Mouse (Mus musculus) cerebellum, postnatal 36 days (tissue): ENCODE measurements at regions not wholly inside any gene's neighbourhood (a gene's known extent, or its start where the extent isn't known, plus 50 kb on each side); places are given as distances from the start of the nearest gene placed in this dataset.

Experiments
- DNase-seq, 2 experiments: peaks; one replicate each; pipeline ENCODE4 v3.0.0; 2021 to 2022; ENCODE audit warnings: mixed read lengths in 2 of 2

GRCm38 (mm10) chr14:48005092-48005928, 115.3 kb upstream of the Peli2 start:
- DNase-seq: no peak

GRCm38 (mm10) chr14:48005929-48006309, 114.7 kb upstream of the Peli2 start:
- no peak for DNase-seq

GRCm38 (mm10) chr14:48012361-48013215, 108.0 kb upstream of the Peli2 start:
- no peak for DNase-seq

- DNase-seq: peak; percentile 20 to 23
These were observed 107.2 kb upstream of the Peli2 start for GRCm38 (mm10) chr14:48013431-48013830.

- no peak for DNase-seq
These were observed 105.8 kb upstream of the Peli2 start for GRCm38 (mm10) chr14:48014776-48015175.

GRCm38 (mm10) chr14:48017971-48018370, 102.7 kb upstream of the Peli2 start:
- no peak for DNase-seq

- no peak for DNase-seq
These were observed 101.3 kb upstream of the Peli2 start for GRCm38 (mm10) chr14:48019331-48019730.

GRCm38 (mm10) chr14:48022271-48022670, 98.4 kb upstream of the Peli2 start:
- no peak for DNase-seq

- DNase-seq: no peak
These were observed 96.5 kb upstream of the Peli2 start for GRCm38 (mm10) chr14:48024051-48024693.

GRCm38 (mm10) chr14:48039286-48039790, 81.3 kb upstream of the Peli2 start:
- DNase-seq: no peak

- DNase-seq: no peak
These were observed 74.5 kb upstream of the Peli2 start for GRCm38 (mm10) chr14:48046094-48046493.

- DNase-seq: no peak
These were observed 73.8 kb upstream of the Peli2 start for GRCm38 (mm10) chr14:48046831-48047230.

GRCm38 (mm10) chr14:48049698-48050459, 70.7 kb upstream of the Peli2 start:
- no peak for DNase-seq

- DNase-seq: no peak
These were observed 70.2 kb upstream of the Peli2 start for GRCm38 (mm10) chr14:48050460-48050760.

- DNase-seq: no peak
These were observed 68.7 kb upstream of the Peli2 start for GRCm38 (mm10) chr14:48051971-48052370.

- DNase-seq: no peak
These were observed 68.2 kb upstream of the Peli2 start for GRCm38 (mm10) chr14:48052405-48052804.

GRCm38 (mm10) chr14:48053151-48053550, 67.5 kb upstream of the Peli2 start:
- no peak for DNase-seq

- no peak for DNase-seq
These were observed 65.9 kb upstream of the Peli2 start for GRCm38 (mm10) chr14:48054719-48055118.

- no peak for DNase-seq
These were observed 64.8 kb upstream of the Peli2 start for GRCm38 (mm10) chr14:48055861-48056260.

- no peak for DNase-seq
These were observed 62.3 kb upstream of the Peli2 start for GRCm38 (mm10) chr14:48058234-48058868.

GRCm38 (mm10) chr14:48059664-48060455, 60.8 kb upstream of the Peli2 start:
- DNase-seq: no peak
